Mouse (Mus musculus): ENCODE results near the gene Zfp2.

Gene Zfp2

DNA sequence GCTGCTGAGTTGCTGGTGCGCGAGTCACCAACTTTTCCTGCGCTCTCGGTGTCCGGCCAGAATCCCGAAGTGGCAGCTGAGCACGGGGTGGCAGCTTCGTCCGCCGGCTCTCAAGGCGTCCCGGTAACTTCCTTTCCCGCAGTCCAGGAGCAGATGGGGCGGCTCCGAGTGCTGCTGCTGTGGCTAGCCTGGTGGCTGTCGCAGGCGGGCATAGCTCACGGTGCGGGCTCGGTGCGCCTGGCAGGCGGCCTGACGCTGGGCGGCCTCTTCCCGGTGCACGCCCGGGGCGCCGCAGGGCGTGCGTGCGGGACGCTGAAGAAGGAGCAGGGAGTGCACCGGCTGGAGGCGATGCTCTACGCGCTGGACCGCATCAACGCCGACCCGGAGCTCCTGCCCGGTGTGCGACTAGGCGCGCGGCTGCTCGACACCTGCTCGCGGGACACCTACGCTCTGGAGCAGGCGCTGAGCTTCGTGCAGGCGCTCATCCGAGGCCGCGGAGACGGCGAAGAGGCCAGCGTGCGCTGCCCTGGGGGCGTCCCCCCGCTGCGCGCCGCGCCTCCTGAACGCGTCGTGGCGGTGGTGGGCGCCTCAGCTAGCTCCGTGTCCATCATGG lies 64.9 kb downstream of the Zfp2 start:
- no peak for DNase-seq (ENCODE audit: low spot score)

DNA sequence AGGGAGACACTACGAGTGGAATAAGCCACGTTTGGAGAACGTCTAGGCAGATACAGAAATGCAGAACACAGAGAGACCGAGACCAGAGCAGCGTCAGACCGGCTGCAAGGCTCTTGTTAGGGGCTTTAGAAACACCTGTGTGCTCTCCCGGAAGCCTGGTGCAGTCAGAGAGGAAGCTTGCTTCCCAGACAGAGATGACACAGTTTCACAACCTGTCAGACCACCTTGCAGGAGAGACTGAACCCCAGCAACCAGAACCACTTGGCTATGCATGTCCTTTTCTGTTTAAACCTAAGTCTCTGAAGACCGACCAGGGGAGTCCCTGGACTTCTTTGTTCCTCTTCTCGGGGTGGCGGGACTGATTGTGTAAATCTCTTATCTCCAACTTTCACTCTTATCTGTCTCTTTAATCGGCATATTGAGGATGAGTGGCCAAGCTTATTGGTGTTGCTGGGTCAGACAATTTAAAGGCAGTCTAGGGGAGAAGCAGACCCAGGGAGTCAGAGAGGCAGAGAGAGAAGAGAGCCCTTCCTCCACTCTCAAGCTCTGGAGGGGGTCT lies 65.7 kb downstream of the Zfp2 start, which contains the start of gene Grm6:
Grm6 (plus strand) TSS at position 509 of the 559 bp plus-strand sequence.
- no peak for DNase-seq (ENCODE audit: low spot score)

DNA sequence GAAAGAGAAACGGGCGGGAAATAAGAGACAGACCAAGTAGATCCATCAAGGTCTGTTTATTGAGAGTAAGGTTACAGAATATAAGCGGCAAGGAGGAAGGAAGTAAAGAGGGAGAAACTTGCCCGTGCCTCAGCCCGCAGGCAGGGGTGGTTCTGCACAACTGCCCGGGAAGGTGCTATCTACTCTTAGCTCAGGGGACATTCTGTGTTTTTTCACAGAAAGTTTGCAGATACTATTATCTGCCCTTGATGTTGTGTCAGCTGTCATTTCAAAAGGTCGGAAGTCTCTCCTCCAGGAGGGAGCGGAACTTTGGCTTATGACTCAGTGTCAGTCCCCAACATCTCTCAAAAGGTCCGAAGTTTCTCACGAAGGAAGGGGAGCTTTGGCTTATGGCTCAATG lies 66.7 kb downstream of the Zfp2 start:
- DNase-seq (ENCODE audit: low spot score), result no peak

Data from ovary, postnatal 14 days (tissue).